Mouse (Mus musculus) neural tube, embryonic 12.5 days (tissue): Measurements from ENCODE around the gene Rock2. TPM values are rescaled to one million over a fixed set of nuclear protein-coding genes. Genes with fewer than 3 reads are reported as not detected.

Experiments
- polyA plus RNA-seq: library from polyadenylated mRNA; unstranded; fragments of >200 nt; fragmentation: Nextera tagmentation; extraction: Ambion mirVana; gene quantifications from 2 replicates; pipeline ENCODE4 v1.2.1, GENCODE M21; 2016

Gene Rock2
- polyA plus RNA-seq, 1 experiment from 2014 or later = 21.4 TPM

Other genes with a start within 250 kb of the Rock2 start
- 0.18 and 0.35 TPM in 2 replicates for gene Ntsr2, start 241.5 kb upstream of the Rock2 start, polyA plus RNA-seq
- 3.8 and 4.4 TPM in 2 replicates for gene Greb1, start 94.0 kb upstream of the Rock2 start, polyA plus RNA-seq
- gene E2f6, start 83.9 kb upstream of the Rock2 start, polyA plus RNA-seq = 57.8 and 60.6 TPM in 2 replicates
- gene Pqlc3, start 105.5 kb downstream of the Rock2 start, polyA plus RNA-seq = 2.3 and 3.0 TPM in 2 replicates
- 0.41 and 1.2 TPM in 2 replicates for gene 2410004P03Rik, start 116.8 kb downstream of the Rock2 start, polyA plus RNA-seq